Mouse (Mus musculus): ENCODE data around the gene Hormad1.

DNA sequence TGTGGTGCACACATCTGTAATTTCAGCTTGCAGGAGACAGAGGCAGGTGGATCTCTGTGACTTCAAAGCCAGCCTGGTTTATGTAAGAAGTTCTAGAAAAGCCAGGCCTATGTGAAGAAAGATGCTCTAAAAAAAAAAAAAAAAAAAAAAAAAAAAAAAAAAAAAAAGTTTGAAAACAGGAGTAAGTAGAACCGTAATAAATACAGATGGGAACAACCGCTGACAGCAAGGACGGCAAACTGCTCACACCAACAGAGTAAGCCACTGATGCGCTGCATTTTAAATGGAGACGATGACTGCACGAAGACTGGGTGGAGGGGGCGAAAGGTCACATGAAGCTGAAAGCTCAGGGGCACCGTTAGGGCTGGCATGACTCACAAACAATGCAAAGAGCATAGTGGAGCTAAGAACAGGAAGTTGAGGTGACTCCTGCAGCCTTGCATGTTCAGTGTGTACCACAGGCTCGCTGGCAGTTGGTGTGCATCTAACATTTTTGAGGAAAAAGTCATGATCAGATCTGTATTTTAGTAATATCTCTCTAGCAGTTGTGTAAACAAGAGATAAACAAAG lies 47.8 kb upstream of the Hormad1 start:
- TF ChIP-seq EP300 (IDR thresholded peaks at IDR 0.05; ENCODE audit: low read depth) (no peak), CTCF (IDR thresholded peaks at IDR 0.05; ENCODE audit: low read depth) (no peak)

Data from liver, postnatal 0 days (tissue).